Mouse (Mus musculus) leukemia stem cell, adult 10-12 weeks (primary cell): Measurements from ENCODE around the gene Inpp5k. TPM values are rescaled to one million over a fixed set of nuclear protein-coding genes. Genes with fewer than 3 reads are reported as not detected.

Source experiments
- polyA plus RNA-seq: library from polyadenylated mRNA; stranded (reverse); fragments of >175 nt; gene quantifications from 2 replicates; pipeline ENCODE4 v1.2.3, GENCODE M21; 2012; ENCODE audit warnings: low replicate concordance

Inpp5k gene
- polyA plus RNA-seq, result 7.7 and 60.5 TPM in 2 replicates

GRCm38 (mm10) chr11:75630645-75631229 is at the start of gene Inpp5k:
Gene Inpp5k (plus strand): TSS chr11:75630988.

GRCm38 (mm10) chr11:75587493-75588284 is 43.1 kb upstream of the Inpp5k start, which contains the start of gene Pitpna:
Gene Pitpna (plus strand): TSS chr11:75588097.

GRCm38 (mm10) chr11:75650311-75650710 is 19.5 kb downstream of the Inpp5k start, which contains the start of gene Myo1c:
Gene Myo1c (plus strand): TSS chr11:75650504.

GRCm38 (mm10) chr11:75678747-75679438 is 48.1 kb downstream of the Inpp5k start, which contains the start of gene Crk:
Gene Crk (plus strand): TSS chr11:75679259.

Other genes with a start within 250 kb of the Inpp5k start
- 1.7 TPM in 2 replicates for gene Serpinf1, start 208.3 kb upstream of the Inpp5k start, polyA plus RNA-seq
- 0.23 TPM in 1 of 2 replicates, not detected in the other for gene Serpinf2, start 191.4 kb upstream of the Inpp5k start, polyA plus RNA-seq
- 39.0 and 68.5 TPM in 2 replicates for gene Wdr81, start 176.3 kb upstream of the Inpp5k start, polyA plus RNA-seq
- gene Tlcd2, start 169.3 kb upstream of the Inpp5k start, polyA plus RNA-seq, result 4.8 and 7.8 TPM in 2 replicates
- gene Prpf8, start 144.2 kb upstream of the Inpp5k start, polyA plus RNA-seq, result 27.1 and 69.4 TPM in 2 replicates
- gene Rilp, start 120.9 kb upstream of the Inpp5k start, polyA plus RNA-seq, result 0.30 and 1.1 TPM in 2 replicates
- 0.98 and 4.7 TPM in 2 replicates for gene Scarf1, start 117.4 kb upstream of the Inpp5k start, polyA plus RNA-seq
- 17.5 and 29.1 TPM in 2 replicates for gene Slc43a2, start 99.3 kb upstream of the Inpp5k start, polyA plus RNA-seq
- gene Pitpna, start 42.9 kb upstream of the Inpp5k start, polyA plus RNA-seq, result 18.7 and 52.8 TPM in 2 replicates
- gene Myo1c, start 19.5 kb downstream of the Inpp5k start, polyA plus RNA-seq, result 19.6 and 58.4 TPM in 2 replicates
- 108 and 131 TPM in 2 replicates for gene Crk, start 48.3 kb downstream of the Inpp5k start, polyA plus RNA-seq
- 61.8 and 64.0 TPM in 2 replicates for gene Ywhae, start 101.9 kb downstream of the Inpp5k start, polyA plus RNA-seq
- not detected in 2 replicates for gene Doc2b, start 165.1 kb downstream of the Inpp5k start, polyA plus RNA-seq